Mouse (Mus musculus) heart, embryonic 10.5 days (tissue): ENCODE results near the gene Lmo1. TPM values are rescaled to one million over a fixed set of nuclear protein-coding genes. Genes with fewer than 3 reads are reported as not detected.

ENCODE experiments used
- DNase-seq: peaks from one replicate; pipeline ENCODE4 v3.0.0-alpha.2; 2017; ENCODE audit warnings: low spot score
- H3K27ac ChIP-seq: fragments of 300-500 bp; sonication (generic); 2 replicates; pipeline ENCODE4 v1.5.1; 2016; ENCODE audit warnings: mild to moderate bottlenecking
- H3K27me3 ChIP-seq: fragments of 300-500 bp; sonication (generic); 2 replicates; pipeline ENCODE4 v1.6.1; 2016; ENCODE audit warnings: mild to moderate bottlenecking; ENCODE audit not compliant: poor library complexity, insufficient read depth, severe bottlenecking
- H3K36me3 ChIP-seq: fragments of 300-500 bp; sonication (generic); 2 replicates; pipeline ENCODE4 v1.6.1; 2016; ENCODE audit warnings: mild to moderate bottlenecking, moderate library complexity
- H3K4me1 ChIP-seq: fragments of 300-500 bp; sonication (generic); 2 replicates; pipeline ENCODE4 v1.6.1; 2016; ENCODE audit warnings: mild to moderate bottlenecking
- H3K4me3 ChIP-seq: fragments of 300-500 bp; sonication (generic); 2 replicates; pipeline ENCODE4 v1.5.1; 2016; ENCODE audit warnings: mild to moderate bottlenecking, moderate library complexity
- H3K9me3 ChIP-seq: fragments of 300-500 bp; sonication (generic); 2 replicates; pipeline ENCODE4 v1.6.1; 2016; ENCODE audit warnings: mild to moderate bottlenecking, moderate library complexity
- WGBS: fragments of 180-500 bp; shearing (Covaris S2); methylation state at CpG from one replicate; pipeline ENCODE4 v1.1.7; 2016; 5-methylcytosine and 5-hydroxymethylcytosine counted together
- polyA plus RNA-seq: library from polyadenylated mRNA; unstranded; fragments of >200 nt; fragmentation: Nextera tagmentation; extraction: Ambion mirVana; gene quantifications from 2 replicates; pipeline ENCODE4 v1.2.1, GENCODE M21; 2016

Gene Lmo1
- polyA plus RNA-seq, 1 experiment from 2014 or later: 7.3 TPM

DNA sequence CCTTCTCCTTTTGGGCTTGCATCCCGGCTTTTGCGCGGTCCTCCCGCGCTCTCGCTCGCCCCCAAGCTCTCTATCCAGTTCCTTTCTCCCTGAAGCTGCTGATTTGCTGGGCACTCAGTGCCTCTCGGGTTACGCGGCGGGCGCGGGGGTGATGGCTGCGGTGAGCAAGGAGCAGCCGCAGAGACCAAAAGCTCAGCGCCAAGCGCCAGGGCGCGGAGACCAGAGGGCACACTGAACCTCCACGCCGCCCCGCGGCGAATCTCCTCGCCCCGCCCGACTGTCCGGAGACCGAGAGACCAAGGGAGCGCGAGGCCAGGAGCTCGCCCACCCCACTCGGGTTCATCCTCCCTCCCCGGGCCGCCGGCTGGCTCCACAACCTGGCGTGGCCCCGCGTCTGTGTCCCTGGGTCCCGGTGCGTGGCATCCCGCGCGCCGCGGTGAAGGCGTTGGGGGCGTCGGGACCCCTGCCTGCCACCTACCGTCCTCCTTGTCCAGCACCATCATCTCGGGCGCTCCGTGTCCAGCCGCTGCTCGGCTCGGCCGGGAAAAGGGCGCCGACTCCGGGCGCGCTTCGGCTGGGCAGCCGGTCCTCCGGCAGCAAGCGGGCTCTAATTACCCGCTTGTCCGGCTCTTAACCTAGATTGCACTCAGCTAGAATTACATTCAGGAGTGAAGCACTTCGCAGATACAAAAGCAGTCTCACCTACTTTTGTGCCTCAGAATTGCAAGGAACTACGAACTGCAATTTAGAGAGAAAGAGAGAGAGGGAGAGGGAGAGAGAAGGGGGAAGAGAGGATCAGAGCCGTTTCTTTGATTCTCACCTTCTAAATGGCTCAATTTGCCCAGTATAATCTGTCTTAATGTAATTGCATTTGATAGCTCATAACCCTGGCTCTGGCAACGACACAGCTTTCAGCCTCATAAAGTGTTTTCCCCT lies 5.2 kb downstream of the Lmo1 start:
- DNase-seq: no peak
- WGBS: under 1% methylated on average over 71 of the region's 72 CpGs
- Histone ChIP-seq H3K36me3 (no peaks in the 10 kb centered on the region), H3K9me3 (no peaks in the 10 kb centered on the region), H3K27me3 (peaks cover 89% of the 10 kb centered on the region), H3K4me3 (peak overlapping the region; percentile 73), H3K27ac (peak overlapping the region; percentile 57), H3K4me1 (peaks cover 16% of the 10 kb centered on the region)

DNA sequence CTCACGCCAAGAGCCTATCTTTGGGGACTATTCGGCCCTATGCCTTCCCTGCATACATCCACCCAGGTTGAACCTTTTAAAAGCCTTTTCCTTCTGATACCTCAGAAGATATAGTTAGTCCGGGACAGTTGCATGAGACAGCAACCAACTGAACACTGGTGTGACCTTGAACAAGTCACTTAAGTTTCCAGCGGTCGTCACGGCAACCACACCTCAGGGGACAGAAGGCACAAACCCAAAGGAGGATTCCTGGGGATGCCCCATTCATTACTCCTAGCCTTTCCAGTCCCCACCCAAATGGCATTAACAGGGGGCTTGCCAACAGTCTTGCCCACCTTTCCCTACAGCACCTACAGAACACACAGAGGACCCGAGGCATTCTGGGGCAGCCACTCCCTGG lies 6.3 kb downstream of the Lmo1 start:
- no peak for DNase-seq
- H3K4me3 ChIP-seq: peak overlapping the region; percentile 73; the same call in 1 of the 2 replicates
- H3K36me3 ChIP-seq: no peaks in the 10 kb centered on the region
- H3K27me3 ChIP-seq: peaks cover 85% of the 10 kb centered on the region
- WGBS: 85% methylated on average over 7 of the region's 7 CpGs
- no peak overlapping the region for H3K27ac ChIP-seq
- peaks cover 9% of the 10 kb centered on the region for H3K4me1 ChIP-seq
- no peaks in the 10 kb centered on the region for H3K9me3 ChIP-seq

GRCm38 (mm10) chr7:109165931-109166585 lies 8.9 kb downstream of the Lmo1 start:
- Histone ChIP-seq H3K27me3 (peaks cover 58% of the 10 kb centered on the region), H3K27ac (no peak overlapping the region), H3K9me3 (no peaks in the 10 kb centered on the region), H3K4me3 (no peak overlapping the region), H3K4me1 (peaks cover 9% of the 10 kb centered on the region), H3K36me3 (no peaks in the 10 kb centered on the region)
- 76% methylated on average over 17 of the region's 17 CpGs for WGBS
- DNase-seq: no peak

DNA sequence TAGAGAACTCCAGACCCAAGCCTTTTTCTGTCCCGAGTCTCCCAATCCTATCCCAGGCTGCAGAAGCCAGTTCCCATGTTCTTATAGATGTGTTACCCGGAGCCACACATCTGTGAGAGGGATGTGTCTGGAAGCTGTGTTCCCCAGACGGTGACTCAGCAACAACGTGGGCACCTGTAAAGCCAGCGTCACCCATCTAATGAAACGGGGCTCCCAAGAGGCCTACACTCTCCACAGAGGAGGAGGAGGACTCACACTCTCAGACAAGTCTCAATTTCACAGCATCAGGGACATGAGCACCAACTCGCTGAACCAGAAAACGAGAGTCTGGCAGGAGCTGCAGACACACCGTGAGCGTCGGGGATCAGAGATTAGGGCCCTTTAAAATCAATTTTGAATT lies 20.7 kb downstream of the Lmo1 start:
- H3K4me1 ChIP-seq: no peaks in the 10 kb centered on the region
- 0 out of 2 replicates have a peak, but pooled peaks cover 9% of the 10 kb centered on the region for H3K27me3 ChIP-seq
- DNase-seq: no peak
- no peaks in the 10 kb centered on the region for H3K36me3 ChIP-seq
- no peaks in the 10 kb centered on the region for H3K9me3 ChIP-seq
- H3K4me3 ChIP-seq: no peak overlapping the region
- H3K27ac ChIP-seq: no peak overlapping the region
- WGBS: 74% methylated on average over 11 of the region's 11 CpGs

- no peak for DNase-seq
- Histone ChIP-seq H3K27ac (no peak overlapping the region), H3K9me3 (no peaks in the 10 kb centered on the region), H3K4me1 (no peaks in the 10 kb centered on the region), H3K4me3 (no peak overlapping the region), H3K27me3 (0 out of 2 replicates have a peak, but pooled peaks cover 9% of the 10 kb centered on the region), H3K36me3 (no peaks in the 10 kb centered on the region)
- WGBS: 78% methylated on average over 5 of the region's 5 CpGs
These were observed 21.5 kb downstream of the Lmo1 start for GRCm38 (mm10) chr7:109153538-109153937.

GRCm38 (mm10) chr7:109151088-109151487 lies 23.9 kb downstream of the Lmo1 start:
- WGBS: 81% methylated on average over 4 of the region's 4 CpGs
- Histone ChIP-seq H3K36me3 (no peaks in the 10 kb centered on the region), H3K27ac (no peak overlapping the region), H3K9me3 (no peaks in the 10 kb centered on the region), H3K4me3 (no peak overlapping the region), H3K4me1 (no peaks in the 10 kb centered on the region), H3K27me3 (peaks cover 14% of the 10 kb centered on the region; the same call in 1 of the 2 replicates)
- no peak for DNase-seq

- H3K4me1 ChIP-seq: 0 out of 2 replicates have a peak, but pooled peaks cover 6% of the 10 kb centered on the region
- H3K27ac ChIP-seq: no peak overlapping the region
- H3K4me3 ChIP-seq: no peak overlapping the region
- H3K9me3 ChIP-seq: no peaks in the 10 kb centered on the region
- WGBS: 53% methylated on average over 8 of the region's 8 CpGs
- H3K27me3 ChIP-seq: peaks cover 30% of the 10 kb centered on the region
- no peaks in the 10 kb centered on the region for H3K36me3 ChIP-seq
- DNase-seq: no peak
These were observed 29.8 kb downstream of the Lmo1 start for GRCm38 (mm10) chr7:109145211-109145610.

DNA sequence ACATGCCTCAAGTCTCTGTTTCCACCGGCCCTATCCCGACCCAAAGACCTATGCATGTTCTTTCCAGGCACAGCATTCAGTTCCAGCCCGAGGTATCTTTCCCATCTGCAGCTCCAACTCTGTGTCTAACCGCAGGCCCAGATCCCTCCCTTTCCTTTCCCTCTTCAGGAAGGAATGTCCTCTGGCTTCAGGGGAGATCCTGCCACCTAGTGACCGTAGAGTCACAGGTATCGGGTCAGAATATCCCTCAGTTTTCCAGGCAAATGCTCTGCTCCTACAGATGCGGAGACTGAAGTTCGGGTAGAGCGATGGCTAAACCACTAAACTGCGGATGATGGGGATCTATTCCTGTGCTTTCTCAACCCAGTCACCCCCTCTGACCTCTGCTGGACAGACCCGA lies 30.3 kb downstream of the Lmo1 start:
- DNase-seq: no peak
- WGBS: 50% methylated on average over 11 of the region's 11 CpGs
- no peaks in the 10 kb centered on the region for H3K36me3 ChIP-seq
- H3K27ac ChIP-seq: no peak overlapping the region
- peaks cover 30% of the 10 kb centered on the region for H3K27me3 ChIP-seq
- H3K9me3 ChIP-seq: no peaks in the 10 kb centered on the region
- no peak overlapping the region for H3K4me3 ChIP-seq
- H3K4me1 ChIP-seq: 0 out of 2 replicates have a peak, but pooled peaks cover 6% of the 10 kb centered on the region

DNA sequence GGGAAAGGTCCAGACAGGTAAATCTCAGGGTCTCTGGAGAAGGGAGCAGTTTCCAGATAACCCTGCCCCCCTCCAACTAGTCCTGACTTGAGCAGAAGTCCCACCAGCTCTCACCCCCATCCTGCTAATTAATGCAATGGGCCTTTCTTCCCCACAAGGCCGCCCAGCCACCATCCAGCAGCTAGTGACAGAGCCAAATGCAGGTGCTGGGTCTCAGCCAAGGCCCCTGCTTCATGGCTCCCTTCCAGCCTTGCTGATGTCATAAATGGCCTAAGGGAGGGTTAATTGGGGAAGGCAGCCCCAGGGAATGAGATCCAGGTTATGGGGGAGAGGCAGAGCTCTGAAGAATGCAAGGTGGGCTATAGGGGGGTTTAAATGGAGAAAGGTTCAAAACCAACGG lies 32.4 kb downstream of the Lmo1 start:
- WGBS: 63% methylated on average over 2 of the region's 2 CpGs
- no peak overlapping the region for H3K27ac ChIP-seq
- H3K4me1 ChIP-seq: 0 out of 2 replicates have a peak, but pooled peaks cover 6% of the 10 kb centered on the region
- H3K9me3 ChIP-seq: no peaks in the 10 kb centered on the region
- H3K27me3 ChIP-seq: peaks cover 30% of the 10 kb centered on the region
- DNase-seq: no peak
- H3K4me3 ChIP-seq: no peak overlapping the region
- H3K36me3 ChIP-seq: no peaks in the 10 kb centered on the region

DNA sequence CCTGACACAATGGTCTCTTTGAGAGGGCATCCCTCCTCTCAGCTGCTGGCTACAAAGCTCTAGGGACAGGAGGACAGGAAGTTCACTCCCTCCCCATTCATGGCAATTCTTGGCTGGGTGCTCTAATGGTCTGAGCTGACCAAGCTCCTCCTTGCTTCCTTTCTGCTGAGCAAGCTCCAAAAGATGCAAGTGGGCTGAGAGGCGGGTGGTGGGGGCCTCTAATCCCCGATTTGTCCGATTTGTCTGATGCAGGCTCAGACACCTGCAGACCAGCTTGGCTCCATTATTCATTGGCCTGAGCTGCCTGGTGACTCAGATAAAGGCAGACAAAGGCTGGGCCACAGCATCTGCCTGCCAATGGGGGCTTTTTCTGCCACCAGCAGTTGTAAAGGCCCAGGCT lies 33.3 kb downstream of the Lmo1 start:
- no peak overlapping the region for H3K4me3 ChIP-seq
- H3K27ac ChIP-seq: no peak overlapping the region
- no peaks in the 10 kb centered on the region for H3K9me3 ChIP-seq
- 0 out of 2 replicates have a peak, but pooled peaks cover 6% of the 10 kb centered on the region for H3K4me1 ChIP-seq
- H3K27me3 ChIP-seq: peaks cover 30% of the 10 kb centered on the region
- 76% methylated on average over 3 of the region's 3 CpGs for WGBS
- H3K36me3 ChIP-seq: no peaks in the 10 kb centered on the region
- no peak for DNase-seq

GRCm38 (mm10) chr7:109141054-109141453 lies 34.0 kb downstream of the Lmo1 start:
- WGBS: 51% methylated on average over 2 of the region's 2 CpGs
- Histone ChIP-seq H3K4me3 (no peak overlapping the region), H3K4me1 (0 out of 2 replicates have a peak, but pooled peaks cover 6% of the 10 kb centered on the region), H3K27ac (no peak overlapping the region), H3K27me3 (peaks cover 26% of the 10 kb centered on the region), H3K36me3 (no peaks in the 10 kb centered on the region), H3K9me3 (no peaks in the 10 kb centered on the region)
- no peak for DNase-seq

DNA sequence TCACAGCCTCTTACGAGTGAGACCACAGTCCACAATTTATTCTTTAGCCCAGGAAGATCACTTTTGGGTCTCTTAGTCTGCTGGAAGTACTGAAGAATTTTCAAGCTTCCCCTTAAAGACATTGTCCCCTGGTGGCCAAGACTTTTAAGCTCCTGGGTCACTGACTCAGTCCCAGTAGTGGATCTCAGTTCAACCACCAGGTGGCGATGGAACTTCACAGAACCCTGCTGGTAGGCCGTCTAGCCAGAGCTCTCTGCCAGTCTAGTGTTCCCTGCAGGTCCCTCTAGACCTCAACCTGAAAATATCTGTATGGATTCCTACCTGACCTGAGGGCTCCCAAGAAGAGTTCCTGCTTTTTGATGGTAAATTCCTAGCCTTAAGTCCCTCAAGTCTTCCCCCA lies 35.6 kb downstream of the Lmo1 start:
- no peak overlapping the region for H3K27ac ChIP-seq
- no peak overlapping the region for H3K4me3 ChIP-seq
- peak; percentile 92 for DNase-seq
- WGBS: 11% methylated on average over 3 of the region's 3 CpGs
- H3K27me3 ChIP-seq: peaks cover 24% of the 10 kb centered on the region
- H3K4me1 ChIP-seq: 0 out of 2 replicates have a peak, but pooled peaks cover 6% of the 10 kb centered on the region
- H3K36me3 ChIP-seq: no peaks in the 10 kb centered on the region
- H3K9me3 ChIP-seq: no peaks in the 10 kb centered on the region

DNA sequence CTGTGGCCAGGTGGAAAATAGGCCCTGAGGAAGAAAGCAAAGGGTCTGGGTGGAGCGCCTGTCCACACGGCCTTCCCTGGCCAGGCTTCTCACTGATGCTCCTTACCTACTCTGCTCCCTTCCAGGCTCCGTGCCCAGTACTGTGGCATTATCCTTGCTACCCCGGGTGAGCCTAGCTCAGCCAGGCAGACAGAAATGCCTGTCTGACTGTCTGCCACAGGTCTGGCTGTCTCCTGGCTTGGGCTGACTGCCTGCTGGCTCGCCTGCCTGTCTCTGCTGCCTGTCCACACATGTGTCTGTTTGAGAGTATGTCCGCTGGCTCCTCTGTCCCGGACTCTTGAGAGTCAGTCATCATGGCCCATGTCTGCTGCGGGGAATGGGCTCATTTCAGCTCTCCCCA lies 37.6 kb downstream of the Lmo1 start:
- Histone ChIP-seq H3K9me3 (no peaks in the 10 kb centered on the region), H3K4me1 (0 out of 2 replicates have a peak, but pooled peaks cover 6% of the 10 kb centered on the region), H3K27me3 (peaks cover 6% of the 10 kb centered on the region), H3K36me3 (no peaks in the 10 kb centered on the region), H3K27ac (no peak overlapping the region), H3K4me3 (no peak overlapping the region)
- DNase-seq: no peak
- 84% methylated on average over 8 of the region's 8 CpGs for WGBS
